In the genomic region with DNA sequence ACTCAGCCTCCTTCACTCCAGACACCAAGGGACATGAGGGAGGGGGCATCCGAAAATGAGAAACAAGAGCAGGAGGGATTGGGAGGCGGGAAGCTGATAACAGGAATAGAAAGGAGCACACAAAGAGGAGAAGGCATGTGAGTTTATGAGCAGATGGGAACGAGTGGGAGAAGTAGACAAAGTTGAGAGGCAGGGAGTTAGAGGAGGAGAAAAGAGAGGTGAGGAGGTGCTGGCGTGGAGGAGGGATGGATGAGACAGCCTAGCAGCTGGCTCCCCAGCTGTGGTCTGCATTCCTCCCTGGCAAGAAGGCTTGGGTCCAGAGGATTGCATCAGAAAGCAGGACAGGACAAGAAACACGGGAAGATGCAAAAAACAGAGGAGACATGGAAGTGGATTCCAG, we compare ENCODE assay signal across 8 mouse cellular contexts.
DNase-seq lines count a peak whose midpoint lies in the region; ATAC-seq and TF ChIP-seq lines count a peak whose summit lies in the region.

No protein-coding gene starts in this region.

- H3K9ac ChIP-seq in forebrain, embryonic 11.5 days (ENCODE audit: low read length), result peak overlapping the region; percentile 5
- H3K9ac ChIP-seq in limb, embryonic 15.5 days, result 0 out of 2 replicates have a peak overlapping the region, but pooled peaks have one; percentile 1

- no peak for TF ChIP-seq CTCF in layer of hippocampus, adult 2 months (conservative IDR thresholded peaks at IDR 0.05)

- ATAC-seq in forebrain, embryonic 11.5 days (replicated peaks; ENCODE audit: low FRiP score), result 0 out of 2 replicates have a peak, but pooled peaks have one; percentile 3
- no peak for ATAC-seq in limb, embryonic 15.5 days (ENCODE audit: insufficient number of reproducible peaks, low FRiP score, low TSS enrichment, low read depth)
- ATAC-seq in erythroid progenitor cell, adult 5-6 weeks (replicated peaks; ENCODE audit: low FRiP score, poor library complexity, severe bottlenecking), result no peak

- H3K4me2 ChIP-seq in forebrain, embryonic 11.5 days (ENCODE audit: low read depth, low read length, severe bottlenecking), result no peak overlapping the region
- peak overlapping the region; percentile 45 for H3K4me2 ChIP-seq in limb, embryonic 15.5 days

- no peaks in the 10 kb centered on the region for H3K9me3 ChIP-seq in forebrain, embryonic 11.5 days (ENCODE audit: control insufficient read depth, low read length)
- H3K9me3 ChIP-seq in limb, embryonic 15.5 days, result no peaks in the 10 kb centered on the region

- DNase-seq in layer of hippocampus, adult 2 months (ENCODE audit: low spot score in 2 of 2), result peak in 1 of 2 experiments; percentile 50
- no peak for DNase-seq in layer of hippocampus, postnatal 25 days (ENCODE audit: extremely low spot score in 1 of 2, low spot score in 1 of 2)
- DNase-seq in forebrain, embryonic 11.5 days (ENCODE audit: low spot score), result no peak
- DNase-seq in heart, postnatal 25 days (ENCODE audit: low spot score), result peak; percentile 45
- DNase-seq in right cerebral cortex, postnatal 36 days (ENCODE audit: low spot score in 2 of 2), result peak; percentile 52 to 80
- no peak for DNase-seq in adrenal gland, postnatal 4 days (ENCODE audit: low spot score in 2 of 2)

- H3K36me3 ChIP-seq in forebrain, embryonic 11.5 days (ENCODE audit: control insufficient read depth, insufficient read depth, low read length), result no peaks in the 10 kb centered on the region
- H3K36me3 ChIP-seq in limb, embryonic 15.5 days, result no peaks in the 10 kb centered on the region

- 15% methylated on average over 5 of the region's 5 CpGs for WGBS in forebrain, embryonic 11.5 days
- WGBS in limb, embryonic 15.5 days, result 36% methylated on average over 5 of the region's 5 CpGs

- intact Hi-C loops in heart, postnatal 25 days (cut with DNase I), result loop anchor here (5.0 kb wide), 2 partner anchors 48 to 93 kb away; partner anchors contain the start of gene Pknox2

- no peak overlapping the region for H3K4me3 ChIP-seq in layer of hippocampus, adult 2 months
- no peak overlapping the region for H3K4me3 ChIP-seq in forebrain, embryonic 11.5 days (ENCODE audit: low read depth, low read length)
- H3K4me3 ChIP-seq in limb, embryonic 15.5 days, result no peak overlapping the region

- peak overlapping the region; percentile 65 for H3K27ac ChIP-seq in layer of hippocampus, adult 2 months
- H3K27ac ChIP-seq in forebrain, embryonic 11.5 days (ENCODE audit: low read depth, low read length), result peak overlapping the region; percentile 66
- H3K27ac ChIP-seq in limb, embryonic 15.5 days, result peak overlapping the region; percentile 71

- no peaks in the 10 kb centered on the region for H3K27me3 ChIP-seq in forebrain, embryonic 11.5 days (ENCODE audit: control insufficient read depth, insufficient read depth, low read length)
- no peaks in the 10 kb centered on the region for H3K27me3 ChIP-seq in limb, embryonic 15.5 days

- H3K4me1 ChIP-seq in forebrain, embryonic 11.5 days (replicated peaks; ENCODE audit: control insufficient read depth, insufficient read depth, low read length), result peaks cover 24% of the 10 kb centered on the region
- H3K4me1 ChIP-seq in limb, embryonic 15.5 days, result peaks cover 33% of the 10 kb centered on the region

Comparison
In these comparisons a context has a peak if more than half of its experiments do, and no peak if none do; other contexts are left out.
1. DNase-seq: peak in heart, postnatal 25 days (single experiment) and right cerebral cortex, postnatal 36 days (2 of 2); none in layer of hippocampus, postnatal 25 days (0 of 2), forebrain, embryonic 11.5 days (single experiment) and adrenal gland, postnatal 4 days (0 of 2).
2. Peak in every context shown above with its lines, with median percentiles within 50 percentile points of each other: H3K27ac ChIP-seq.